Mouse (Mus musculus): ENCODE measurements around the gene Oip5.
"Not testable (repeated sequence)": the region's sequence is repeated elsewhere in the genome, so short reads cannot be mapped to it uniquely, and the experiment has no call there.

The Oip5 gene

DNA sequence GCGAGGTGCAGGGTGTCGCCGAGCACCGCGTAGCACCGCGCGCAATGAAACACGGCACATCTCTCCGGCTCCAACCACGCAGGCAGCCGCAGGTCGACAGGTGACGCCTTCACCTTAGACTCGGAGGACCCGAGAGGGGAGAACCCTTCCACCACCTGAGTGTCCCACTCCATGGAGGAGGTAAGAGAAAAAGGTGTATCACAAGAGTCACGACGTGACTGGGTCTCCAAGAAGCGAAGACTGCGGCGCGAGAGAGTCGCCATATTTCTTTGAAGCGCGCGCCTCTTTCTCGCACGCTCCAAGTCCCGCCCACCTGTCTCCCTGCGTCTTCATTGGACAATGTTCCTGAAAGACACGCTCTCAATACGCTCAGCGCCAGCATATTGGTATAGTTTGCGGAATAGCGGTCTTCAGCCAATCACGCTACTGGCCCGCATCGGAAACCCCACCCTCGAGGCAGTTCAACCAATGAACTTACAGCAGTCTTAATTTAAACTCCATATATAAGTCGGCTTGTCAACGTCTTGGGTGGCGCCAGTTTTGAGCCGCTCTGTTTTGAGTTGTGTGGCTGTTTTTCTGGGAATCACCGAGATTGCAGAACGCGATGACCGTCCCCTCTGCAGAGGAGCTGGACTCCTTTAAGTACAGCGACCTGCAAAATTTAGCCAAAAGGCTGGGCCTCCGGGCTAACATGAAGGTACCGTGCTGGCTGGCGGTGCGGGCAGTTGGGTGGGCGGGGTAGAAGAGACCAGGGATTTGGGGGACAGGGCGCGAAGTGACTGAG lies at the start of gene Oip5, which contains the start of gene Nusap1:
Oip5 (minus strand) TSS at position 271 of the 784 bp plus-strand sequence.
Nusap1 (plus strand) TSS at position 100 of the 784 bp plus-strand sequence.
- DNase-seq (ENCODE audit: low spot score in 2 of 2): peak; percentile 88 to 92

DNA sequence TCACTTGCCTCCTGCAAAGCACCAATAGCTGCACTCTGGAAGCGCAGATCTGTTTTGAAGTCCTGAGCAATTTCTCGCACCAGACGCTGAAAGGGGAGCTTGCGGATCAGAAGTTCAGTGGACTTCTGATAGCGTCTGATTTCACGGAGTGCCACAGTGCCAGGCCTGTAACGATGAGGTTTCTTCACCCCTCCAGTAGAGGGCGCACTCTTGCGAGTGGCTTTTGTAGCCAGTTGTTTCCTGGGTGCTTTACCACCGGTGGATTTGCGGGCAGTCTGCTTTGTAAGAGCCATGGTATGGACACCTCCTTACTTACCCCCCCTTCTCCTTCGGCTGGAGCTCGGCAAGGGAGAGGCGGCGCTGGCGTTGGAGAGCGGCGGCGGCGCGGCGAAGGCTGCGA lies 47.5 kb upstream of the Oip5 start:
- DNase-seq (ENCODE audit: low spot score in 2 of 2): not testable (repeated sequence)

DNA sequence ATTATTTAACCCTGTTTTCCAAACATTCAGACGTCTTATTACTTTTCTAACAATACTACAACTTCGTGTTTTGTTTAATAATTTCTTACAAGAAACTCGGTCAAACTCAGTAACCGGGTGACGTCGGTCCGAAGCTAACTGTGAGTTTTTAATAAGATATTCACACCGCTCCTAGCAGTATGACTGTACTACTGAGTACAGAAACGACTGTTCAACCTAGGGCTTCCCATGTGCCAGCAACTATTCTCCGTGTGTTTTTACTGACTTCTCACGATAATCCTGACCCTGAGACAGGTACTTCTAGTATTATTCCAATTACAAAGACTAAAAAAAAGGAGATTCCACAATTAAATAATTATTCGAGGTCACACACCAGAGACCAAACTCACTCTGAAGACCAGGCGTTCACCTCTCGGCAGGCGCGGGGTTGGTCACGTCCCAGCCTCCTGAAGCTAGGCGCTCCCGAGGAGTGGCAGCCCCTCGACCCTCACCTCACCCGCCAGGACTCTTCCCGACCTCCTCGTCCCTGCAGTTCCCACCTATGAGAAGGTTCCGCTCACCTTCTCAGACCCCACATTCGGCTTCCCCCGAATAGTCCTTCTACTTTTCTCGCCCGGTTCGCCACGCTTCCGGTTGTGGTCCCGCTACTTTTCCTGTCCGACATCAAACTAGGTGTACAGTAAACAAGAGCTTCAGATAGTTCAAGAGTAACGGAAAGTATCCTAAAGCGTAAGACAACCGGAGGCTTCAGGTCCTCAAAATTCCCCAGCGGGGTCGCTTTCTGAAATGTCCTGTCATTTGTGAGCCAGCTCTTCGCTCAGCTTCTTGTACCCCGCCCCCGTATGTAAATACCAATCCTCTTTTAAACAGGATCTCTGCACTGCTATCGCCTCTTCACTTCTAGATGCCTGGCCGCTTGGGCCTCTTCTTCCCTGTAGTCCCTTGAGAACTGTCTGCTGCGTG lies 44.2 kb upstream of the Oip5 start, which contains the start of gene Ndufaf1:
Ndufaf1 (minus strand) TSS at position 608 of the 963 bp plus-strand sequence.
- DNase-seq (ENCODE audit: low spot score in 2 of 2): peak; percentile 79 to 80

DNA sequence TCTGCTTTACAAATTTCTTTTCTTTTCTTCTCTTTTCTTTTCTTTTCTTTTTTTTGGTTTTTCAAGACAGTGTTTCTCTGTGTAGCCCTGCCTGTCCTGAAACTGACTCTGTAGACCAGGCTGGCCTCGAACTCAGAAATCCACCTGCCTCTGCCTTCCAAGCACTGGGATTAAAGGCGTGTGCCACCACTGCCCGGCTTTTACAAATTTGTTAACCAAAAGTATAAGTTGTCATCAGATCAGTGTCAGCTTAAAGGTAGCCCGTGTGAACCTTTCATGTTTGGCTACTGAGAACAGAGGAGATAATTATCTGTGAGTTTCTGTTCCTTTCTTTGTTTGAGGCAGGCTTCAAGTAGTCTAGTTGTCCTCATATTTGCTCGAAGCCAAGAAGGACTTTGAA lies 26.0 kb upstream of the Oip5 start:
- DNase-seq (ENCODE audit: low spot score in 2 of 2): no peak

DNA sequence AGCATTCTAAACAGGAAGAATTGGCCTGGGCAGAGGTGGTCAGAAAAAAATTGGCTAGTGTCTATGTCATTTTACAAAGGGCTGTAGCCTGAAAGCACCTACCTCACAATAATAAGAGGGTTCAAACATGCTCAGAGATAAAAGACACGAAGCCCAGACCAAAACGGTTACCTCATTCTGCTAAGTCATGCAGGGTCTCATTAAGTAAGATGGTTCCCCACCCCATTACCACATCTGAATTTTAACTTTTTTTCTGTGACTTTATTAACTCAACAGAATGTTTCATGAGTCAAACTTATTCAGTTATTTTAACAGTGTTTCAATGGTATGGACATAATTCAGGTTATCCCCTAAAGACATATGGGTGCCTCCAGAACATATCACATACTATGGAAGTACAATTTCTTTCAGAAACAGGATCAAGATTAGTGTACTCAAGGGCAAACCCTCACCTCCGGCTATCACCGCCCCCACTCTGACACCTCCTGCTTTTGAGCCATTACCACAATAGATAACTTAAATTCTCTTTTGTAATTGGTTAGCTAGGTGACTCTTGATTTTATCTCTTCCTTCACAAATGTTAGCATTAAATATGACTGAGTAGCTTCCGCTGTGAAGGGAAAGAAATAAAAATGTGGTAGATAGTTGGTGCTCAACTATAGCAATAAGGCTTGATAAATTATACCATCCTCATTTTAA lies 23.1 kb upstream of the Oip5 start:
- no peak for DNase-seq (ENCODE audit: low spot score in 2 of 2)

DNA sequence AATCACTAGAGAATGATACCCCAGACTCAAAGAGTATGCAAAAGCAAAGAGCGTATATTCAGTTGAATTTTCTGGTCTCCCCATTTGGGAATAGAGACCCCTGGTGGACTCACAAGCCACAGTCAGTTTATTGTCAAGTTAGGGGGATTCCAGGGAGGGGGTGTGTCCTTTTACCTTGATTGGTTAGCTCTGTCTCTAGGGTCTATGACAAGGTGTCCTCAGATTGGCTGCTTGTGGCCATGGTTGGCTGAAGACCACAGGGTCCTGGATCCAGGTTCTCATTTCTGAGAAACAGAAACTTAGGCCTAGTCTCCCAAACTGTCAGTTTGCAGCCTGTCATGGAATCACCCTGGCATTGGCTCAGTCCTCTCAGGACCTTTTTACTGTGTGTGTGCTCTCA lies 18.5 kb upstream of the Oip5 start:
- no peak for DNase-seq (ENCODE audit: low spot score in 2 of 2)

DNA sequence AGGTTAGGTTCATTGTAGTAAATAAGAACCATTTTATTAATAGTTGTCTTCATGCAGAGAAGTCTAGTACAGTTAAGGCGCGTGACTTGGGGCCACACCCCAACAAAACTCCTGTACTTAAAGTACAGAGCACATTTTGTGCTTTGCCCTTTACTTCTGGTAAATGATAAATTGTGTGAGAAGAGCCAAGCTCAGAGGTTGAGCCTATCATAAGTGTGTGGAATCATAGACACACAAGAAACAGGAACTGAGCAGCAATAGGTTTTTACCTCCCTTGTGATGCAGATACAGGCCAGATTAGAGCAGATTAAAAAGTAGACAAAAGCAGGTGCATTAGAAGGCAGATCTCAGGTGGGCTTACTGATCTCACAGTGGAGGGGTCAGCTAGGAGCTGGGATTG lies 3.0 kb upstream of the Oip5 start:
- DNase-seq (ENCODE audit: low spot score in 2 of 2): no peak

DNA sequence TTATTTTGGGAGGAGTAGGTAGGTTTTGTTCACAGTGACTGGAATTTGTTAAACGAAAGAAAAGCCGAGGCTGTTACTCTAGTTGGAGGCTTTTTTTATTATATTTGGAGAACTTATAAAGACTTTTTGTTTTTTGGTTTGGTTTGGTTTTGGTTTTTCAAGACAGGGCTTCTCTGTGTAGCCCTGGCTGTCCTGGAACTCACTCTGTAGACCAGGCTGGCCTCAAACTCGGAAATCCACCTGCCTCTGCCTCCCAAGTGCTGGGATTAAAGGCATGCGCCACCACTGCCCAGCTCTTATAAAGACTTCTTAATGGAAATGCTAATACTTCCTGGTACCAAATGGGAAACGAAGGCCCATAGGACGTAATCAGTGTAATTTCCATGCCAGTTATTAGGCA lies 733 bp upstream of the Oip5 start:
- not testable (repeated sequence) for DNase-seq (ENCODE audit: low spot score in 2 of 2)

DNA sequence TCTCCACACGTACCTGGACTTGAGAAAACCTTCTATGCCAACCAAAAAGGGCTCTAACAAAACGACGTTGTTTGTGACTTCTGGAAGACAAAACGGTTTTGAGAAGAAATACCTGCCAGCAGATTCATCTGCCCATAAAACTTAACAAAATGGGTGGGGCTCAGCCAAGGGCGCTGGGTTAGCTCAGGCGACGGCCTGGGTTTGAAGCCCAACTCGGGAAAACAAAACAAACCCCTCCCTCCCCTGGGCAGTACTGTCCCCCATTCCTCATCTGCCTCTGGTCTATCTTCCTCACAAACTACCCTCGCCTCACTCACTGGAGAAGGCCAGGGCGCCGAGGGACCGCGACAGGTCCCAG lies 449 bp downstream of the Oip5 start:
- DNase-seq (ENCODE audit: low spot score in 2 of 2): no peak

DNA sequence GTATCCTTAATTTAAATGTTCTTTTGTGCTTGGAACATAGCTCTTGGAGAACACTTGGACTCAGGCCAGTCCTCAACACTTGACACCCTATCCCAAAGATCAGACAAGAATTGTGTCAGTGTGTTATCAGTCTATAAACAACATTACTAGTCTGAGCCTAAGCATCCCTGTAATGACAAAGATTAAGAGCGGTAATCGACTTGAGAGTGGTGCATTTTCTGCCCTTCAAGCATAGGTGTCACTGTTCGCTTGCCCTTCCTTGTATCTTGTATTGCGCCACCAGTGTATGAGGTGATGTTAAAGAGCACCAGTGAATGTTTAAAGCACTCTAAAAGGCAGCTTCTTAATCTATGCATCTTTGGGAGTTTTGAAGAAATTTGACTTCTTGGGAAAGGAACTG lies 11.2 kb downstream of the Oip5 start:
- no peak for DNase-seq (ENCODE audit: low spot score in 2 of 2)

DNA sequence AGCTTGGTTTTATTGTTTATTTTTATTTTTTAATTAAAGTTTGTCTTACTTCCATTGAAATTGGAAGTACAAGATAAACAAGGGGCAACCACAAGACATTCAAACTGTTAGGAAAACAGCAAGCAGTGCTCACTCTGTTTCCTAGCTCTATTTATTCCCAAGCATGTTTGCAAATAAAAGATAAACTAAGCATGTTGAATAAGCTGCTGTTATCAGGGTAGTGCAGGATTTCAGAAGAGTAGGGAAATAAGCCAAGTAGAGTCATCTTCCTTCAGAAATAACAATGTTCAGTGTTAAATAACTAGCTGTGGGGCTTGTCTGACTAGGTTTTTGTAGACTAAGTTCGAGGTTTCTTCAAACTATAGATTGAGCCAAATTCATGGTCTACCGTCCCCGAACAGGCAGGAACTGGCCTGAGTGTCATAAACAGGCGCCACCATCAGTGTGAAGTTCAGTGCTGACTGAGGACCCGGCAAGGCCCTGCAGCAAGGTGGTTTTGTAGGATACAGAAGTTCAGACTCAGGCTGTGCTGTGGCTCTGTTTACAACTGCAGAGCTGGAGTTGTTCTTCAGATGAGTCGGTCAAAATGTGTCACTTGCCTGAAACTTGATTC lies 12.8 kb downstream of the Oip5 start:
- DNase-seq (ENCODE audit: low spot score in 2 of 2): no peak

DNA sequence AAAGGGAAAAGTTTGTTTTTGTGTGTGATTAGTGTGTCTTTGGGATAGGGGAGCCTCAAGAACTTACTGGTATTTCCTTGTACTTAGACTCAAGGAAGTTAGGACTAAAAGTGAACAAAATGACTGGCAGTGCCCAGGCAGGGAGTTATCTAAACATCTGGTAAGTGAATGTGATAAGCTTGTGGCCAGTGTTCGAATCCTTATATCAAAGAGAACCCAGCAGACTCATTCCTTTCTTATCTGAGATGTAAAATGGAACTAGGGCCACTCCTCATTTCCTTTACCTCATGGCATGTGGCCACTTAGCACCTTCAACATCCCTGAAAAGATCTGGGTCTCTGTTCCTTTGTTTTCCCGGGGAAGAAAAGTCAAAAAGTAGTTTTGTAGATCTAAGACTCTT lies 14.4 kb downstream of the Oip5 start:
- no peak for DNase-seq (ENCODE audit: low spot score in 2 of 2)

DNA sequence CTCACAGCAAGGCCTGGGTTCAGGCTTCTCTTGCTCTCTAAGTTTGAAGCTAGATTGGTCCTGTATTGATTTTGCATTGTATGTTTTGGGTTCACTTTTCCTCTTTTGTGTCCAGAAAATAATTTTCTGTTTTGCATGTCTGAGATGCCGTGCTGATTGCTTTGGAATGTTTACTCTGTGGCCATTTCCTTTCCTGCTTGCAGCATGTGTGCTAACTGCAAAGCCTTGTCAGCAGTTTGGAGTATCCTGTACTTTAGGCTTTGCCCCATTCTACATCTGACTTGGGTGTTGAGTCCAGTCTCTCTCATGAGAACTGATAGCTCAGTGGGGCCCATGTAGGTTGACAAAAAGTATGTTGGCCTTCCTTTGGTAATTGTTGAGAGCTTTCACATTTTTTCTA lies 15.8 kb downstream of the Oip5 start:
- no peak for DNase-seq (ENCODE audit: low spot score in 2 of 2)

DNA sequence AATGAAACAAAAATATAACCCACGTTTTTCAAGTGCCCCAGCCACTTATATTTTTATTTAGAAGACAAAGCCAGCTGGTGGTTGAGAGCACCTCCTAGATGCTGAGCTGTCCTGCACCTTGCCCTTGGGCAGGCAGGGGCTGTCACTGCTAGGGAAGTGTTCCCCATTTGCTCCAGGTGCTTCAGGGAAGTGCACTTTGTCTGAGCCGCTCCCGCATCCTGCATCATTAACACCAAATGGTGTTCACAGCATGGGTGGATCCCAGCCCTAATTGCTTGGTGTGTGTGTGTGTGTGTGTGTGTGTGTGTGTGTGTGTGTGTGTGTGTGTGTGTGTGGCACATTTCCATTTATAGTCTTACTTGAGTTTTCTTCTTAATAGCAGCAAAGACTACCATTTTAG lies 16.7 kb downstream of the Oip5 start:
- DNase-seq (ENCODE audit: low spot score in 2 of 2): not testable (repeated sequence)

DNA sequence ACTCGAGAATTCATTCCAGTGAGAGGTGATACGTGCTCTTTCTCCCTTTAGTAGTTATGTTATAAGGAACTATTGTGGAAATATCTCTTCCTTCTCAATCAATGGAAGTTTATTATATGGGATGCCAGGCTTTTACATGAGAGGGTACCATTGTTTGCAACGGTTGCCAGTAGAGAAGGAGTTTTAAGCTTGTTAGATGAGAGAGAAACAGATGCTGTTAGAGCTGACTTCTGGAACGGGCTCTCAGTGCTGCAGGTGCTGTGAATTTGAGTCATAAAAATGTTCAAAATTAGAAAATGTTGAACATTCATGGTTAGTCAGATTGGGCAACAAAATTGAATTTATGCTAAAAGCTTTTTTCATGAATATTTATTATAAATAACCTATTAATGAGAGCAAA lies 17.2 kb downstream of the Oip5 start:
- DNase-seq (ENCODE audit: low spot score in 2 of 2): no peak

DNA sequence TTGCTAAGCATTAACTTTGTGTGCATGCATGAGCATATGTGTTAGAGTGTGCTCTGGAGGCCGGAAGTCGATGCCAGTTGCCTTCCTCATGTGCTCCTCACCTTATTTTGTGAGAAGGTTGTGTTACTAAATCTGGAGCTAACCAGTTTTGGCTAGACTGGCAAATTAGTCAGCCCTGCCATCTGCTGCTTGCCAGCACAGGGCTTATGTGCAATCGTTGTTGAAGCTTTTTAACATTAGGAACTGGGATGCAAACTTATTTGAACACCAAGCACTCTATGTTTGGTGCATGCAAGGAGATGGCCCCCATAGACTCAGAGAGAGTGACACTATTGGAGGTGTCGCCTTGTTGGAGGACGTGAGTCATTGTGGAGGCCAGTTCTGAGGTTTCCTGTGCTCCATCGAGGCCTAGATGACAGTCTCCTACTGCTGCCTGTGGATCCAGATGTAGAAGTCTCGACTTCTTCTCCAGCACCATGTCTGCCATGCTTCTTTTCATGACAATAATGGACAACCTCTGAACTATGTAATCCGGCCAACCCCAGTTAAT lies 21.4 kb downstream of the Oip5 start:
- no peak for DNase-seq (ENCODE audit: low spot score in 2 of 2)

DNA sequence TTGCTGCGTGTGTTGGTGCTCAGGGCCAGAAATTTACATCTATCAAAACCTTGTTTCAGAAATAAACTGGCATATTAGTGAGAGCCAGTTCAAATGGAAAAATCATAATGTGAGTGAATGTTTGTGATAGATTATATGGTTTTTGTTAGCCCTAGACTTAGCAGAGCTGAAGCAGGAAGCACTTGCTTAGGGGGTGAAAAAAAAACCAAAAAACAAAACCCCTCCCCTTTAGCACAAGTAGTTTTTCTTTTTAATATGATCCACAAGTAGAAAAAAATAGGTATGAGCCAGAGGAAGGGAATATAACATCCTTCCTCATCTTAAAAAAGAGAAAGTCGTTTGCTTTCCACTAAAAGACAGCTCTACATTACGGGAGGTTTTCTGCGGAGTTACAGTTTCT lies 23.0 kb downstream of the Oip5 start:
- no peak for DNase-seq (ENCODE audit: low spot score in 2 of 2)

DNA sequence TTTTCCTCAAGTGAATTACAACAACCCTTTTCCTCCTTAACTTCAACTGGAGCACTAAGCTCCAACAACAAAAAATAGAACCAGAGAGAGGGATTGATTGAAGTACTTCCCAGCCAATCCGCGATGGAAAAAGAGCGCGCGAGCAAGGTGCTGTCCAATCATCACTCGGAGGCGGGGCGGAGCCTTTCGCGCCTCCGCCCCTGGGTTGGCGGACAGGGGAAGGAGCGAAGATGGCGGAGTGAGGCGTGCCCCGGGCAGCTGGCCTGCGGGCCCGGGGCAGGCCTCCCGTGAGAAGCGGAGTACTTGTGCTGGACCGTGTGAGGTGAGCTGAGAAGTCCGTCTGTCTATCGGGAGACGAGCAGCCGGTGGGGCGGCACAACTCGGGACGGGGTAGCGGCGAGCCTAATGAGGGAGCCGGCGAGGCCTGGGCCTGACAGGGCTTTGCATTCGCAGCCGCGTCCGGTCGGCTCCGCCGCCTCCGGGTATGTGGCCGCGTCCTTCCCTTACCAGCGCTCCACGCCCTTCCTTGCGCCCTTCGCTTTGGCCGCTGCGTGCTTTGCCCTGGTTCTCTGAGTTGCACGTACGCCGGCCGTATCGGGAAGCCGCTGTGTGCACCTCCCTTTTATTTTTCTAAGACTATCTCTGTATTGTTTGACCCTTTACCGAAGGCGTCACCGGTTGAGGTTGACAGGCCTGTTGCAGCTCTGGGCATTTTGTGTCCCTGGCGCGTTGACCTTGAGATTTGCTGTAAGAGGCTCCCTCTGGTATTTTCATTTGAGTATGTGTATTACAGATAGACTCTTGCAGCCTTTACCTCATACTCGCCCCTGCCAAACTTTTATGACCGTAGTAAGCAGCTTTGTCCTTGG lies 23.9 kb downstream of the Oip5 start:
- peak; percentile 95 to 97 for DNase-seq (ENCODE audit: low spot score in 2 of 2)

DNA sequence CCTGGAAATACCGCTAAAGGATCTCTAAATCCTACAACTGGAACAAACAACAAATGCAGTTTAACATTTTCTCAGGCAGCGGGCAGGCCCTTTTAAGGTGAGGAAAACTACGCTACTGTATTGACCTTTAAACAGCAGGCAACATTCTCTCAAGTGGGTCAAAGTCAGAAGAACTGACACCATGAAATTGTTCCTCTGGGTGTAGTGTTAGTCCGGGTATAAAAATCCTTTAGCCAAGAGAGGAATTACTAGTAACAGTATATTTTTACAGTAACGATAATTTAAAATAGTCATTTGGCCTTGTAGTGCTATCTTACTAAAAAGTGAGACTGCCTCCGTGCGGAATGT lies 24.5 kb downstream of the Oip5 start:
- DNase-seq (ENCODE audit: low spot score in 2 of 2): no peak

DNA sequence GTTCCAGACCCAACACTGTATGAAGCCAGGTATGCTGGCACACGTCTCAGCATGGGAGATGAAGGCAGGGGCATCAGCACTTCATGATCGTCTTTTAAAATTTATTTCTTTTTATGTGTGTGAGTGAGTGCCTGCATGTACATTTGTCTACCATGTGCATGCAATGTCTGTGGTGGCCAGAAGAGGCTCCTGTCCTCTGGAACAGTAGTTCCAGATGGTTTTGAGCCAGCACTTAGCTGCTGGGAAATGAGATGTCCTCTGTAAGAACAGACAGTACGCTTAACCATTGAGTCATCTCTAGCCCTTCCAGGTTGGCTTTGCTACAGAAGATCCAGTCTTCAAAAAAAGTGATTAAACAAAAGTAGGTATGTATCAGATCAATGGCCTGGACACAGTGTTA lies 27.0 kb downstream of the Oip5 start:
- DNase-seq (ENCODE audit: low spot score in 2 of 2): no peak
